Mouse (Mus musculus) olfactory bulb, adult 2 months (tissue): ENCODE results near the gene Gnptg. TPM values are rescaled to one million over a fixed set of nuclear protein-coding genes. Genes with fewer than 3 reads are reported as not detected.

Experiments
- H3K27ac ChIP-seq: fragments of 200-500 bp; 2 replicates; pipeline ENCODE4 v1.5.1; 2012; ENCODE audit warnings: low read depth, low read length; ENCODE audit not compliant: insufficient read depth
- H3K4me1 ChIP-seq: fragments of 200-500 bp; 2 replicates; pipeline ENCODE4 v1.6.1; 2012; ENCODE audit warnings: low read length; ENCODE audit not compliant: control insufficient read depth, insufficient read depth
- H3K4me3 ChIP-seq: fragments of 200-500 bp; 2 replicates; pipeline ENCODE4 v1.5.1; 2012; ENCODE audit warnings: mild to moderate bottlenecking, low read depth, low read length, moderate library complexity; ENCODE audit not compliant: insufficient read depth
- CTCF ChIP-seq: fragments of 200-500 bp; IDR thresholded peaks from 2 replicates; pipeline ENCODE4 v1.5.1; 2012; ENCODE audit warnings: low read depth, mild to moderate bottlenecking, low read length, moderate library complexity; ENCODE audit not compliant: insufficient read depth
- POLR2A ChIP-seq: fragments of 200-500 bp; IDR thresholded peaks from 2 replicates; pipeline ENCODE4 v1.6.1; 2012; ENCODE audit warnings: mild to moderate bottlenecking, low read depth, low read length, moderate library complexity; ENCODE audit not compliant: insufficient read depth
- WGBS: fragments of 180-500 bp; shearing (Covaris S2); methylation state at CpG from one replicate; pipeline ENCODE4 v1.1.7; 2018; 5-methylcytosine and 5-hydroxymethylcytosine counted together
- polyA plus RNA-seq: library from polyadenylated mRNA; stranded (reverse); fragments of >200 nt; gene quantifications from 2 replicates; pipeline ENCODE4 v1.2.4, GENCODE M21; 2012; ENCODE audit warnings: low replicate concordance; ENCODE audit not compliant: missing spikeins, insufficient read depth, insufficient read length

The Gnptg gene
- polyA plus RNA-seq, 1 experiment, result not detected

- Histone ChIP-seq H3K4me1 (peaks cover 14% of the 10 kb centered on the region), H3K27ac (peak overlapping the region; percentile 100), H3K4me3 (peak overlapping the region; percentile 75)
- no peak; the same call in 1 of the 2 replicates for TF ChIP-seq CTCF
- TF ChIP-seq POLR2A, result peak; percentile 74
- under 1% methylated on average over 90 of the region's 92 CpGs for WGBS
Observed at GRCm38 (mm10) chr17:25272951-25273705, 33.2 kb upstream of the Gnptg start.

GRCm38 (mm10) chr17:25272326-25272725 lies 32.4 kb upstream of the Gnptg start:
- Histone ChIP-seq H3K4me1 (peaks cover 14% of the 10 kb centered on the region), H3K4me3 (peak overlapping the region; percentile 75), H3K27ac (no peak overlapping the region; the same call in 1 of the 2 replicates)
- WGBS, result under 1% methylated on average over 10 of the region's 10 CpGs
- TF ChIP-seq CTCF, result no peak
- TF ChIP-seq POLR2A, result no peak

GRCm38 (mm10) chr17:25270795-25271335 lies 30.9 kb upstream of the Gnptg start:
- TF ChIP-seq POLR2A (no peak), CTCF (no peak)
- no peak overlapping the region for H3K4me3 ChIP-seq
- H3K4me1 ChIP-seq, result peaks cover 14% of the 10 kb centered on the region
- H3K27ac ChIP-seq, result no peak overlapping the region
- 70% methylated on average over 2 of the region's 2 CpGs for WGBS

- Histone ChIP-seq H3K27ac (no peak overlapping the region), H3K4me3 (no peak overlapping the region), H3K4me1 (0 out of 2 replicates have a peak, but pooled peaks cover 3% of the 10 kb centered on the region)
- WGBS, result 44% methylated on average over 3 of the region's 3 CpGs
- TF ChIP-seq CTCF (no peak), POLR2A (no peak)
Observed at GRCm38 (mm10) chr17:25264453-25264852, 24.5 kb upstream of the Gnptg start.

GRCm38 (mm10) chr17:25257804-25258261 lies 17.9 kb upstream of the Gnptg start:
- Histone ChIP-seq H3K27ac (no peak overlapping the region), H3K4me1 (peaks cover 35% of the 10 kb centered on the region), H3K4me3 (no peak overlapping the region)
- whole genome bisulfite sequencing, result 56% methylated on average over 6 of the region's 6 CpGs
- TF ChIP-seq POLR2A (no peak), CTCF (no peak)

GRCm38 (mm10) chr17:25256140-25256754 lies 16.3 kb upstream of the Gnptg start, which contains the start of gene Baiap3:
TSS of gene Baiap3 (minus strand) at chr17:25256364.
- no peak within 1 kb of the TSS for H3K27ac ChIP-seq
- H3K4me3 ChIP-seq, result peak within 1 kb of the TSS; percentile 35
- H3K4me1 ChIP-seq, result peaks cover 37% of the 10 kb centered on the region
- WGBS, result 6% methylated on average over 33 of the region's 35 CpGs
- no peak for TF ChIP-seq CTCF
- TF ChIP-seq POLR2A, result no peak

- WGBS, result 81% methylated on average over 2 of the region's 2 CpGs
- Histone ChIP-seq H3K27ac (no peak overlapping the region), H3K4me3 (no peak overlapping the region), H3K4me1 (peaks cover 37% of the 10 kb centered on the region)
- TF ChIP-seq POLR2A, result no peak
- TF ChIP-seq CTCF, result no peak
Observed at GRCm38 (mm10) chr17:25255110-25255509, 15.2 kb upstream of the Gnptg start.

- TF ChIP-seq CTCF (no peak), POLR2A (no peak)
- H3K27ac ChIP-seq, result no peak overlapping the region
- WGBS, result 10% methylated on average over 10 of the region's 10 CpGs
Observed at GRCm38 (mm10) chr17:25253760-25254159, 13.8 kb upstream of the Gnptg start.

GRCm38 (mm10) chr17:25252643-25253042 lies 12.7 kb upstream of the Gnptg start:
- peaks cover 32% of the 10 kb centered on the region for H3K4me1 ChIP-seq
- H3K4me3 ChIP-seq, result no peak overlapping the region
- no peak overlapping the region for H3K27ac ChIP-seq
- WGBS, result 57% methylated on average over 3 of the region's 3 CpGs
- TF ChIP-seq CTCF (no peak), POLR2A (no peak)

More at GRCm38 (mm10) chr17:25253760-25254159, 13.8 kb upstream of the Gnptg start:
- H3K4me3 ChIP-seq, result peak overlapping the region; percentile 16
- peaks cover 37% of the 10 kb centered on the region for H3K4me1 ChIP-seq
